Mouse (Mus musculus) G1E (cell line): Measurements from ENCODE around the gene Epb41l2. TPM values are rescaled to one million over a fixed set of nuclear protein-coding genes. Genes with fewer than 3 reads are reported as not detected.

Source experiments
- ATAC-seq: 2 replicates; pipeline ENCODE4 v1.8.0; 2016; ENCODE audit warnings: mild to moderate bottlenecking; ENCODE audit not compliant: insufficient number of reproducible peaks, poor library complexity, low FRiP score, severe bottlenecking; ENCODE audit errors: extremely low read depth
- DNase-seq: peaks from one replicate; pipeline ENCODE4 v3.0.0; 2012; ENCODE audit warnings: low spot score
- H3K27me3 ChIP-seq: 2 replicates; pipeline ENCODE4 v1.6.1; 2012; ENCODE audit warnings: mild to moderate bottlenecking, low read length, inconsistent platforms; ENCODE audit not compliant: insufficient read depth
- H3K36me3 ChIP-seq: replicated peaks from 2 replicates; pipeline ENCODE3; 2012; ENCODE audit warnings: mild to moderate bottlenecking, inconsistent platforms
- H3K4me1 ChIP-seq: 2 replicates; pipeline ENCODE4 v1.6.1; 2012; ENCODE audit warnings: low read depth, low read length, inconsistent platforms, mixed read lengths; ENCODE audit not compliant: insufficient read depth
- H3K4me3 ChIP-seq: 2 replicates; pipeline ENCODE4 v1.5.1; 2012; ENCODE audit warnings: low read depth, mild to moderate bottlenecking, inconsistent platforms, low read length, moderate library complexity, mixed read lengths
- H3K9me3 ChIP-seq: replicated peaks from 2 replicates; pipeline ENCODE4 v1.6.1; 2012; ENCODE audit warnings: inconsistent platforms
- CTCF ChIP-seq: IDR thresholded peaks from 2 replicates; pipeline ENCODE4 v1.5.1; 2012; ENCODE audit warnings: low read depth, low read length, inconsistent platforms, mixed read lengths
- GATA1 ChIP-seq: IDR thresholded peaks from 2 replicates; pipeline ENCODE4 v1.6.1; 2012; ENCODE audit warnings: borderline replicate concordance, low read length, inconsistent platforms, mixed read lengths
- GATA2 ChIP-seq: IDR thresholded peaks from 2 replicates; pipeline ENCODE4 v1.6.1; 2012; ENCODE audit warnings: low read depth, low read length, inconsistent platforms, borderline replicate concordance
- POLR2AphosphoS5 ChIP-seq: IDR thresholded peaks from 2 replicates; pipeline ENCODE4 v1.6.1; 2012; ENCODE audit warnings: low read depth, low read length, inconsistent platforms; ENCODE audit not compliant: insufficient replicate concordance
- TAL1 ChIP-seq: conservative IDR thresholded peaks from 2 replicates; pipeline ENCODE4 v1.6.1; 2012; ENCODE audit warnings: low read depth, low read length, inconsistent platforms, mixed read lengths
- polyA plus RNA-seq: library from polyadenylated mRNA; stranded (reverse); fragments of >175 nt; gene quantifications from 2 replicates; pipeline ENCODE4 v1.2.3, GENCODE M21; 2012
- total RNA-seq, 2 experiments: library from RNA; stranded (forward) in 1 of 2; stranded (reverse) in 1 of 2; fragments of 200-1000 nt in 1 of 2; fragments of >200 nt in 1 of 2; fragmentation: Nextera tagmentation in 1 of 2; gene quantifications; 2 replicates each; pipeline ENCODE4 v1.2.3; 2014 to 2017

The Epb41l2 gene
- total and polyA plus RNA-seq, 3 experiments = 0.71 TPM; not detected in 2

GRCm38 (mm10) chr10:25359959-25360811 lies 587 bp downstream of the Epb41l2 start:
- Histone ChIP-seq H3K36me3 (no peaks in the 10 kb centered on the region), H3K4me3 (no peak overlapping the region; the same call in 1 of the 2 replicates), H3K27me3 (no peaks in the 10 kb centered on the region), H3K4me1 (no peaks in the 10 kb centered on the region), H3K9me3 (peaks cover 10% of the 10 kb centered on the region)
- no peak for TF ChIP-seq GATA2
- TF ChIP-seq CTCF = no peak
- TF ChIP-seq TAL1 = no peak
- TF ChIP-seq POLR2AphosphoS5 = no peak
- no peak for TF ChIP-seq GATA1
- no peak for DNase-seq
- ATAC-seq = no peak

DNA sequence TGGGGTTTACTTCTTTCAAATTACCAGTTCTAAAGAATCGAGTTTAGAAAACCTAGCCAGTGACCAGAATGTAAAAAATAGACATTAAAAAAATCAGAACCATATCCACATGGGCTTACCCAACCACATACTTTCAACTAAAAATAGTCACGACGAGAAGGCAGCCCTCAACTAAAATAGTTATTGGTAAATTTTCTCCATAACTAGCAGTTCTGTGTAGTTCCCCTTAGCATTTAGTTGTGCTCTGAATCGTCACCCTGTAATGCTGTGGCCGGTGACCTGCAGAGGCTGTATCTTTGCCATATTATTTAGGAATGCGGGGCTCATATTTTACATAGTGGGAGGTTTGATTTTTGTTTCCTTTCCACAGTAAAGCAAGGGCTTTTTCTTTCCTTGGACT lies 2.6 kb downstream of the Epb41l2 start:
- TF ChIP-seq POLR2AphosphoS5 (no peak), GATA2 (no peak), GATA1 (no peak), TAL1 (no peak), CTCF (no peak)
- Histone ChIP-seq H3K9me3 (peaks cover 10% of the 10 kb centered on the region), H3K36me3 (no peaks in the 10 kb centered on the region), H3K4me1 (no peaks in the 10 kb centered on the region), H3K4me3 (no peak overlapping the region), H3K27me3 (no peaks in the 10 kb centered on the region)
- DNase-seq (no peak), ATAC-seq (no peak)

- ATAC-seq (no peak), DNase-seq (no peak)
- no peak for TF ChIP-seq POLR2AphosphoS5
- TF ChIP-seq GATA2 = no peak
- TF ChIP-seq CTCF = no peak
- no peak for TF ChIP-seq TAL1
- no peak for TF ChIP-seq GATA1
- no peaks in the 10 kb centered on the region for H3K36me3 ChIP-seq
- no peaks in the 10 kb centered on the region for H3K4me1 ChIP-seq
- no peaks in the 10 kb centered on the region for H3K27me3 ChIP-seq
- H3K9me3 ChIP-seq = 0 out of 2 replicates have a peak, but pooled peaks cover 2% of the 10 kb centered on the region
- H3K4me3 ChIP-seq = no peak overlapping the region
Observed at GRCm38 (mm10) chr10:25365158-25365557, 5.6 kb downstream of the Epb41l2 start.

DNA sequence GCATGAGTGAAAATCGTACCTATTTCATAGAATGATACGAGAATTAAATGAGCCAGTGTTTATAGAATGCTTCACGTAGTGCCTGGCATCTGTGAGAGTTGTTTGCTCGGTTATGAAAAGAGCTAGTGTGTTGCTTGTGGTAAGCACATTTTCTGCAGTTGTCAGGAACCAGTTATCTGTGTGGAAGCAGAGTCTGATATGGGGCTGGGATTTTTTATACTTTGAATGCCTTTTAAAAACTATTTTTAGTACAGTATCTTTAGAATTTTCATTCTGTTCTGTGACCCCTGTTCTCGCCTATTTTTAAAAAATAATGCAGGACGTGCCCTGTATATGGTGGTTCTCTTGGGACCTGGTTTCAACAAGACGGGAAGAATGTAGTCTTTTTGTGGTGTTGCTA lies 6.1 kb downstream of the Epb41l2 start:
- DNase-seq (no peak), ATAC-seq (no peak)
- TF ChIP-seq TAL1 = no peak
- TF ChIP-seq CTCF = no peak
- no peak for TF ChIP-seq POLR2AphosphoS5
- no peak for TF ChIP-seq GATA1
- TF ChIP-seq GATA2 = no peak
- Histone ChIP-seq H3K27me3 (no peaks in the 10 kb centered on the region), H3K4me3 (no peak overlapping the region), H3K36me3 (no peaks in the 10 kb centered on the region), H3K9me3 (no peaks in the 10 kb centered on the region), H3K4me1 (no peaks in the 10 kb centered on the region)

GRCm38 (mm10) chr10:25366691-25367090 lies 7.1 kb downstream of the Epb41l2 start:
- ATAC-seq (no peak), DNase-seq (no peak)
- H3K36me3 ChIP-seq = no peaks in the 10 kb centered on the region
- H3K4me3 ChIP-seq = no peak overlapping the region
- no peaks in the 10 kb centered on the region for H3K9me3 ChIP-seq
- H3K4me1 ChIP-seq = no peaks in the 10 kb centered on the region
- no peaks in the 10 kb centered on the region for H3K27me3 ChIP-seq
- TF ChIP-seq POLR2AphosphoS5 (no peak), GATA1 (no peak), TAL1 (no peak), GATA2 (no peak), CTCF (no peak)

DNA sequence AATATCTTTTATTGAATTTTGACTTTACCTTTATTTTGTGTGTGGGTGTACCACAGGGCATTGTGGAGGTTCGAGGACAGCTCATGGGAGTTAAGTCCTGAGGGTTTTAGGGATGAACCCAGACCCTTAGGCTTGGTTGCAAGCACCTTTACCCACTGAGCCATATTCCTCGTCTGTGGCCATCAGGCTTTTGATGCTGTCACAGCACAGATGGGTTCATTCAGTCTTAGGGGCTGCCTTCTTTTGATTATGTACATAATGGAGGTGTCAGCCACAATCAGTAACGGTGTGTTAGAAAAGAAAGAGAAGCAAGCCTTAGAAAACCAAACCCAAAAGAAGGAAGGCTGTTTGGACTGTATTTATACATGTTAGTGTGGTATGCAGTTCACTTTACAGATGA lies 9.3 kb downstream of the Epb41l2 start:
- DNase-seq = no peak
- no peaks in the 10 kb centered on the region for H3K36me3 ChIP-seq
- ATAC-seq = no peak
- TF ChIP-seq GATA2 (no peak), GATA1 (no peak), POLR2AphosphoS5 (no peak), TAL1 (no peak)
- no peak overlapping the region for H3K4me3 ChIP-seq
- no peaks in the 10 kb centered on the region for H3K9me3 ChIP-seq
- H3K4me1 ChIP-seq = no peaks in the 10 kb centered on the region
- H3K27me3 ChIP-seq = no peaks in the 10 kb centered on the region

DNA sequence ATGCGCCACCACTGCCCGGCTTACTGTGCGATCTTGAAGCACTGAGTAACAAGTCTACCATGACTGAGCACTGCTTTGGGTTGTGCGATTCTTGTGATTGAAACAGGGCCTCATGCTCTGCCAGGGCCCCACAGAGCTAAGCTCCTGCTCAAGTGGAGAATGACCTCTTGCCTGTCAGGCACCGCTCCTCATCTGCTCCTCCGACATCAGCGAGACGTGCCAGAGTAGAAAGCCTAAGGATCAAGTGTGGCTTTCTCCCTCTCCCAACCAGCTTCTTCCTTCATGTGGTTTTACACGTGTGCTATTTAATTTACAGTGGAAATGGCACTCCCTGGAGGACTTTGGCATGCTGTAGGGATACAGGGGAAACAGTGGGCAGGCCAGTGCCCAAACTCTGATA lies 10.1 kb downstream of the Epb41l2 start:
- H3K9me3 ChIP-seq = no peaks in the 10 kb centered on the region
- H3K27me3 ChIP-seq = no peaks in the 10 kb centered on the region
- H3K4me1 ChIP-seq = no peaks in the 10 kb centered on the region
- no peaks in the 10 kb centered on the region for H3K36me3 ChIP-seq
- no peak overlapping the region for H3K4me3 ChIP-seq
- ATAC-seq (no peak), DNase-seq (no peak)
- TF ChIP-seq POLR2AphosphoS5 (no peak), TAL1 (no peak), CTCF (no peak), GATA2 (no peak), GATA1 (no peak)
